Mouse (Mus musculus) C2C12 (cell line): ENCODE measurements around the gene Ap3d1.

ENCODE experiments used
- CTCF ChIP-seq: IDR thresholded peaks from one replicate; pipeline ENCODE4 v1.5.1; 2011; ENCODE audit not compliant: control insufficient read depth, insufficient read depth, insufficient read length
- FOSL1 ChIP-seq: IDR thresholded peaks from one replicate; pipeline ENCODE4 v1.8.0; 2011; ENCODE audit warnings: mild to moderate bottlenecking, low read length; ENCODE audit not compliant: poor library complexity, insufficient read depth, severe bottlenecking
- MAX ChIP-seq: IDR thresholded peaks from one replicate; pipeline ENCODE4 v1.6.1; 2011; ENCODE audit warnings: mild to moderate bottlenecking, control low read depth
- MYOD1 ChIP-seq: IDR thresholded peaks from one replicate; pipeline ENCODE4 v1.6.1; 2011; ENCODE audit warnings: low read depth; ENCODE audit not compliant: control insufficient read depth, insufficient read length
- USF1 ChIP-seq: IDR thresholded peaks from one replicate; pipeline ENCODE4 v1.6.1; 2011; ENCODE audit warnings: low read depth, mild to moderate bottlenecking, control low read depth, moderate library complexity

DNA sequence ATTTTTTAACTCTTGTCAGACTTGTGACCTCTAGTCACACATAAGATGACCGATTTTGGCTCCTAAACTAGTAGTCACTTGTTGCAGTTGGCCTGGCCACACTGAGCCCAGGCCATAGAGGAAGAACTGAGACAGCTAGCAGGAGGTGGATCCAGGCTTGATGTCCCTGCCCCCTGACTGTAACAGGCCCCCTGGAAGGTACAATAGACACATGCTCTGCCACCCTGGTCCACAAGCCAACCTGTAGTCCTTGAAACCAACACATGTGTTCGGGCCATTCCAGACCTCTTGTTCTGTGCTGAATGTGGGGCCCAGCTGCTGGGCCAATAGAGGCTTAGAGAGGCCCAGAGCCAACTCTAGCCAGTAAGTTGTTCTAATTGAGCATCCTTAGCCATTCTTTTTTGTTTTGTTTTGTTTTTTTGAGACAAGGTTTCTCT is 61.8 kb downstream of the Ap3d1 start:
- TF ChIP-seq USF1 (no peak), CTCF (no peak), MAX (no peak), MYOD1 (no peak), FOSL1 (no peak)
